Mouse (Mus musculus) fat pad, adult 2 months (tissue): ENCODE measurements around the gene Mvp.
A peak's percentile ranks its signal among the peaks of the same experiment; 100 is the strongest.

ENCODE experiments used
- DNase-seq: peaks from one replicate; pipeline ENCODE4 v3.0.0-alpha.2; 2011; ENCODE audit warnings: low read depth, low spot score; ENCODE audit errors: extremely low read depth

Gene Mvp

DNA sequence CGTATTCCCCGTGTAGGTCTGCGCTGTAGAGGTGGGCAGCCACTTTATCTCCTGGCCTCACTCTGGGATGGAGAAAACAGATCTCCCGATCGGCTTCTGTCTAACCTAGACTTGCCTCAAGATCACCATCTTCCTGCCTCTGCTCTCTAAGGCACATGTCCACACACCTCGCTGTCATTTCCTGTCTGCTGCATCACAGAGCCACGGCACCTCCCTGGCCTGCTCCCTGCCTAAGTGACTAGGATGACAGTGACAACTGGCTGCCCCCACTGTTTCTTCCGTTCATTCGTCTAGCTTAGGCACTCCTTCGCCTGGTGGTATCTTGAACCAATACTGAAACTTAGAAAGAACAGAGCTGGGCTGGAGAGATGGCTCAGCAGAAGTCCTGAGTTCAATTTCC lies 14.9 kb downstream of the Mvp start:
- no peak for DNase-seq

DNA sequence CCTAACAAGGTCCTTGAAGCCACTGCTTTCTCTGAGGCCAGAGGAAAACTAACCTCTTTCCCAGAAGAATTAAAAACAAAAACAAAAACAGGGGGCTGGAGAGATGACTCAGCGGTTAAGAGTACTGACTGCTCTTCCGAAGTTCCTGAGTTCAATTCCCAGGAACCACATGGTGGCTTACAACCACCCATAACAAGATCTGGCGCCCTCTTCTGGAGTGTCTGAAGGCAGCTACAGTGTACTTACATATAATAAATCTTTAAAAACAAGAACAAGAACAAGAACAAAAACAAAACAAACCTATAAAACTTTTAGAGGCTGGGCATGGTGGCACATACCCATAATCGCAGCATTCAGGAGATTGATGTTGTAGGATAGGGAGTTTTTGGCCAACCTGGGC lies 18.0 kb downstream of the Mvp start:
- no peak for DNase-seq

DNA sequence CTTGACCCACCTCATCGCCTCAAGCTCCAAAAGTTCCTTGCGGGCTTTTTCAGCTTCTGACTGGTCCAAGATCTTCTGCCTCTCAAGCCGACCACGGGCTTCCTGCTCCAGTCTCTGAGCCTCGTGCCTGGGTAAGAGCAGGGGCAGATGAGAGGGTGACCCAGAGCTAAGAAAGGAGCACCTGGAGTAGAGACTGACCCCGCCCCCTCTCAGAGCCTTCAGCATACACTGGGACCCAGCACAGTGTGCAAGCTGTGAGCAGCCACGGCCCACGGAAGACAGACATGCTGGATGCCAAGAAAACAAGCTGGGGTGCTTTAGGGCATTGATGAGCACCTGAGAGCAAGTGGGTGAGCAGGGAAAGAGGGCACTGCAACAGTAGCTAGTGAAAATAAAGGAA lies 25.6 kb downstream of the Mvp start:
- no peak for DNase-seq

DNA sequence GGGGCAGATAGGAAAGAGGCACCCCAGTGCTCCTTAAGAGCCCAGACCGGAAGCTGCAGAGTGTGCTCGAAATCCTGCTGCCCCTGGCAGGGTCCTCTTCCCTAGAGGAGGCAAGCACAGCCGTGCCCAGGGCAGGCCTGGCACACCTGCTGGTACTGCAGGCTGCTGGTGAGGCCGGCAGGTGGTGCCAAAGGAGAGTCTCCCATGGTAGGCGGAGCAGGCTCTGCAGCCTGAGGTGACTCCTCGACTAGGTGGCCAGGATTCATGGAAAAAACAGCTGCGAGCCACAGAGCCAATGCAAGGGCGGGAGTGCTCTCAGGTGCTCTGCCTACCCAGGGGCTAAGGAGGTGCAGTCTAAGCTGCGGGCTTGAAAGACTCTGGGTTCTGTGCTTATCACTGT lies 28.1 kb downstream of the Mvp start:
- no peak for DNase-seq

DNA sequence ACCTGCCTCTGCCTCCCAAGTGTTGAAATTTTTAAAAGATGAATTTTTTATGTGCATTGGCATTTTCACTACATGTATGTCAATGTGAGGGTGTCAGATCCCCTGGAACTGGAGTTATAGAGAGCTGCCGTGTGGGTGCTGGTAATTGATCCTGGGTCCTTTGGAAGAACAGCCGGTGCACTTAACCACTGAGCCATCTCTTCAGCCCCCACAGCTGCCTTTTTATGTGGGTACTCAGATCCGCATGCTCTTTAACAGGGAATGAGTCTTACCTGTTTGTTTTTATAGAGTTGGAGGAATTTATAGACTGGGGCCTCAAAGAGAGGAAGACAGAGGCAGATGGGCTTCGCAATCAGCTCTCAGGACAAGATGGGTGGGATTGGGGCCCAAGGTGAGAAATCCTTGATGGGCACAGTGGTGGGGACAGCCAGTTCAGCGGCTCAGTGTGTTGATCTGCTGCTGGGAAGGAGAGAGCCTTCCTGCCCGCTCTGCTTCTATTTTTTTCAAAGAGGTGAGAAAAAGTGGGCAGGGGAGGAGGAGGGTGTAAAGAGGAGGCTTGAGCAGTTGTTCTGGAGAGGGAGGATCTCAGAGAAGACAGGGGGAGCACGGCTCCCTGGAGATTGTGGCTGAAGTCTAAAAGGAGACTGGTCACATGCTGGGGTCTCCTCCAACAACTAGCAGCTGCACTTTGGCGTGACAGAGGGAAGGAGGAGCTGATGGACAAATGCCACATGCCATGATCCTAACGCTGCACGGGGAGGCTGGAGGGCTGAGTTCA lies 29.6 kb downstream of the Mvp start:
- no peak for DNase-seq

DNA sequence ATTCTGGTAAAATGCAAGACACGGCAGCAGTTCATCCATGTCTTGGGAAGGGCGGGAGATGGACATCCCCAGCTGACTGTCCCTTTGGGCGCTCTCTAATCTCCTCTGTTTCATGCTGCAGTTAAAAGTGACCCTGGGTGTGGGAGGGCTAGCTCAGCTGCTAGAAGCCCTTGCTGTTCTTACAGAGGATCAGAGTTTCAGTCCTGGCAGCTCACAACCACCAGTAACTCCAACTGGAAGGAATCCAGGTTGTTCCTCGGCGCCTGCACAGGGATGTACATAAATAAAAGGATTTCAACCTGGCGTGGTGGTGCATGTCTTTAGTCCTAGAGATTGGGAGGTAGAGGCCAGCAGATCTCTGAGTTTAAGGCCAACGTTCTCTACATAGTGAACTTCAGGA lies 31.3 kb downstream of the Mvp start:
- DNase-seq, result peak; percentile 67

DNA sequence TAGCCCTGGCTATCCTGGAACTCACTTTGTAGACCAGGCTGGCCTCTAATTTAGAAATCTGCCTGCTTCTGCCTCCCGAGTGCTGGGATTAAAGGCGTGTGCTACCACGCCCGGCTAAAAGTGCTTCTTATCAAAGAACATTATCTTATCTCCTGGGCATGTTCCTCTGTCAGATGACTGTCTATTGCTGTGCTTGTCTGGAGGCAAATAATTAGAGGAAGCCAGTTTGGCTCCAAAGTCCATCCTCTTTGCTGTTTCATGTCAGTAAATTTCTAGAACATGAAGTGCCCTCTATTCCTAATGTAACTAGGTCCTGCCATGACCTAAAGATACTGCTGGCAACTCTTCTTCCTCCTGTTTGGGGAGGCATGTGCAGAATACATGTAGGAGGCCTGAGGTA lies 32.4 kb downstream of the Mvp start:
- DNase-seq, result no peak

DNA sequence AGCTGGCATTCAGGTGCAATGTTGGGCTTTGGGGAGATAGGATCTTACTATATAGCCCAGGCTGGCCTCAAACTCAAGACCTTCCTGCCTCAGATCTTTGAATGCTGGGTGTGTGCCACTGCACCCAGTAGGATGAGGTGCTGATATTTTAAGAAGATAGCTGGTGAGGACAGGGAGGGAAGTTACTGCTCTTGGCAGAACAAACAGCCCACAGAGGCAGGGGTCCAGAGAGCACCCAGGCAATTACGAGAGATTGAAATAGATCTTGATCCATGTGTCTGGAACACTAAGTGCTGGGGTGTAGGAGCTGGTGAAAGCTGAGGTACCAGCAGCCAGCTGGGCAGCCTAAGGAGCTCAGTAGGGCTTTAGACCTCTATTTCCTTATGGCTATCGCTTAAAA lies 32.8 kb downstream of the Mvp start:
- no peak for DNase-seq

DNA sequence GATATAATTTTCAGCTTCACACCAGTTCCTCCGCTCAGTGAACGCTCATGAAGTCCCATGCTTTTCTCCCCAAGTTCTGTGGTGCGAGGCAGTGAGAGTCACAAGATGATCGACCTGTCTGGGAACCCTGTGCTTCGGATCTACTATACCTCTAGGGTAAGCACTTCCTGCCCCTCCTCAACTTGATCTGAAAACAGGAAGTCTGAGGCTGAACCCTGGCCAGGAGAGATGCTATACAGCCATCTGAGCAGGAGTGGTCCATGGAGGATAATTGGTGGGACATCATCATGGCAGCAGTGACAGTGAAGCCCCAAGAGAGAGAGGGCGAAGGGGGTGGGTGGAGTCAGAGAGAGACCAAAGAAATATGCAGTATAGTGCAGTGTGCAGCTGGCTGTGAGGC lies 35.6 kb downstream of the Mvp start:
- no peak for DNase-seq

DNA sequence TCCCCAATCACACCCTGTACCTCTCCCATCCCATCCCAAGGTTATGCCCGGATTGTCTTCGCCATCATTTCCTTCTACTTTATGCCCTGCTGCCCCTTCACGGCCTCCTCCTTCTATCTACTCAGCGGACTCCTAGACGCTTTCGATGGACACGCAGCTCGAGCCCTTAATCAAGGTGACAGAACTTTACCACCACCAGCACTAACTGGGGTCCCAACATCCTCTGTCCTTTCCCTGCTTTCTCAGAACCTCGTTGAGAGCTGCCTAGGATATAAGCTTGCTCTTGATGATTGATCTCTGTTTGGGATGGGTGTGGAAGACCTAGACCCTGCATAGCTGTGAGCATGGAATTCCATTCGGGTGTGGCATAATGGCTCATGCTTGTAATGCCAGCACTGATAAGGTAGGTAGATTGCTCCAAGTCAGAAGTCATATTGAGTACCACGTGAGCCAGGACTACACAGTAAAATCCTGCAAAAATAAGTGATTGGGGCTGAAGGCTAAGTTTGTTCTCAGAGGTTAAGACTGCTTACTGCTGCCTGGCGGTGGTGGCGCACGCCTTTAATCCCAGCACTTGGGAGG lies 37.5 kb downstream of the Mvp start:
- DNase-seq, result no peak

DNA sequence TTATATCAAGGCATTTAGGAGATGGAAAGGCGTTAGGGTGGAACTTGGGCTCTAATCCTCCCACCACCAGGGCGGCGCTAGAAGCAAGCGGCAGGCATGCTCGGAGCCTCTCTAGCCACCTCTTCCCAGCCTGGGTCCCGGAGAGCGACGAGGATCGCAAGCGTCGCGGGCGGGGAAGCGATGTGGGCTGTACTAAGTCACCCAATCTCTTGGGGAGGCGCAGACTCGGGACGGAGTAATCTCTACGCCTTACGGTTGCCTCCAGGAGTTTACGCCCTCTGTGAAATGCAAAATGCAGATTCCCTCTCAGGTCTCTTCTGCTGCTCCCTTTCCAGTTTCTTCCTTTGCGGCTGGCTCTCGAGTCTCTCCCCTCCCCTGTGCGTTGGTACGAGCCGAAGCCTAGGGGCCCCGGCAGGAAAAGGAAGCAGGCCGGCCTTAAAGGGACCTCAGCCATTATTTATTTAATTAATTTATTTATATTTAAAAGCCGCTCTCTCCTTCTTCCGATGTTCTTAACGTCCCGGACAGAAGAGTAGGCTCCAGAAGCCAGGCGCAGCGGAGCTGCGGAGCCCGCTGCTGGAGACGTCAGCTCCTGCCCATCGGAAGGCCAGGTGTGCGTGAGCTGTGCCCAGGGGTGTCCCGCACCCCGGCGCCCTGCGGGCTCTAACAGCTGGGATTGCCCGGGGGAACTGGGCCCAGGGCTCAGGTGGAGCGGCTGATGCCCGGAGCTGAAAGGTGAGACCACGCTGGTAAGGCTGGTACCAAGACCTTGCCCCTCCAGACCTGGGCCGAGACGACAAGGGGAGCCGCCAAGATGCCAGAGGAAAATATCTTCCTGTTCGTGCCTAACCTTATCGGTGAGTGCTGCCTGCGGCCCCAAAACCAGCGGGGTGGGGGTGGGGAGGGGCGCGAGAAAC lies 38.2 kb downstream of the Mvp start, which contains the start of gene Cdiptos:
Cdiptos (minus strand) TSS at position 149 of the 917 bp plus-strand sequence.
- DNase-seq, result no peak

DNA sequence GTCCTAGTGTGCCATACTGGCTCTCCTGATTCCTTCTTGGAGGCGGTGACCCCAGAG lies 38.7 kb downstream of the Mvp start, which contains the start of gene Cdipt:
Cdipt (plus strand) TSS at position 22 of the 57 bp plus-strand sequence.
- no peak for DNase-seq

DNA sequence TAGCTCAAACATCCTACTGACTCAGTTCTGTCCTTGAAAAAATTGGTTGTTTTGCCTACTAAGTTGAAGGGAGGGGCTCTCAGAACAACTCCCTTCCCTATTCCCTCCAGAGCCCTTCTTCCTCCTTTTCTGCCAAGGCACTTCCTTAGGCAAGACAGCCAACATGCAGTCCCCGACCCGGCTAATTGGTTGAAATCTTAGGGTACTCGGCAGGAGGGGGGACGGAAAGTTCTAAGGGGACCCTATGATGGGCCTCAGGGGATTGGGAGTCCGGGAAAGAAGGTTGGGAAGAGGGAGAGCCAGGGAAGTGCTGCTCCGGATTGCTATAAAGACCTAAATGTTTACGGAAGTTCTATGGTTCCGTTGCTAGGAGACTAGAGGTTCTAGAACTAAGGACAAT lies 38.9 kb downstream of the Mvp start:
- DNase-seq, result no peak

DNA sequence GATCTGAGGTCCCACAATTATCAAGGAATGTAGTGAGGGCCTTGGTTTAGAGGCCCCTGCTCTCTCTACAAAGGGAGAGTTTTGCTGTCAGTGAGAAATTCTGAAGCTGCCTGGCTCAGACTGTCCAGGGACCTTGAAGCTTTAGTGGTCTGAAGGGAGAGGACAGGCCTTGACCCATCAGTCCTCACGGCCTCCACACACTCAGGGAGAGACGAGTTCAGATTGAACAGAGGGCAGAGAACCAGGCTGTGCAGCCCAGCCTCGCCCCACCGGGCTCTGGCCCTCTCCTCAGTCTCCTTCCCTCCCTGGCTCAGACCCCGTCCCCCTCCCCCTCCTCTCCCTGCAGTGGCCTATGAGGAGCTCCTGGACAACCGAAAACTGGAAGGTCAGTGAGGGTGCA lies 47.1 kb downstream of the Mvp start:
- no peak for DNase-seq

DNA sequence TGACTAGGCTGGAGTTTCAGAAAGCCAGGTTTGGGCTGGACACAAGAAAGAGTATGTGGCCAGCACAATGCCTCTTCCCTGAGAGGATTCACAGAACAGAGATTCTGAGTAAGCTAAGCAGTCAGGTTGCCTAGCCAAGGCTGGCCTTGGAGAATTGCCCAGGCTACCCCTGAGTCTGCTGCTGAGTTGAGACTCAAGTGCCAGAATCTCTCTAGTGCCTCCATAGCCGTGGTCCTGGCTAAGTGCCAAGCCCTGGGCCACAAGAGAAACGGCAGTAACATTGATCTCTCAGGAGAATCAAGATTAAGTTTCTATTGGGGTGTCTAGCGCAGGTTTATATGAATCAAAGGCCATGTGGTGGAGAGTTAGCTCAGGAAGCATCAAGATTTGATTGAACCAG lies 48.9 kb downstream of the Mvp start:
- DNase-seq, result no peak

DNA sequence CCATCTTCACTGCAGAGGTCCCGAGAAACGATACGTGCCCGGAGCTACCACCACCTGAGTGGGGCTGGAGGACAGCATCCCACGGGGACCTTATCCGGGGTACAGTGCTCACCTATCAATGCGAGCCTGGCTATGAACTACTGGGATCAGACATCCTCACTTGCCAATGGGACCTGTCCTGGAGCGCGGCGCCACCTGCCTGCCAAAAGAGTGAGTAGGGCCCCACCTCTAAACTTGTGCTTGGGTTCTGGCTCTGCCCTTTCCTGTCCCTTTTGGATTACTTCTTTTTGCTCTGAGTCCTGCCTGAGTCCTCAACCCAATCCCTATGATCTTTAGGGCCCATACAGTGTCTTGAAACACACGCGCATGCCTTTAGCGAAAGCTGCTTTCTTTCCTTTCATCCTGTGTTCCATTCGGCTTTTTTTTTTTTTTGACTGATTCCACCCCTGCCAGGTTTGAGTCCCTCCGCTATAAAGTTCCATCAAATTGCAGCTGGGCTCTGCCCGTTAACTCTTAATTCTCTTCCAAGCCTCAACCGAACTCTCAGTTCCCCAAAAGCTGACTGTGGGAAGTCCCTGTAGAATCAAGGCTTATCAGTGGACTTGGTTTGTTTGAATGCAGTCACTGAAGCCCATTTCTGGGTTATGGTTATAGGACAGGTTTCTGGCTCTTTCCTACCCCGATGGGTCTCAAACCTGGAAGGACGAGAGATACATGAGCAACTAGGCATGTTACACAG lies 50.7 kb downstream of the Mvp start:
- no peak for DNase-seq

DNA sequence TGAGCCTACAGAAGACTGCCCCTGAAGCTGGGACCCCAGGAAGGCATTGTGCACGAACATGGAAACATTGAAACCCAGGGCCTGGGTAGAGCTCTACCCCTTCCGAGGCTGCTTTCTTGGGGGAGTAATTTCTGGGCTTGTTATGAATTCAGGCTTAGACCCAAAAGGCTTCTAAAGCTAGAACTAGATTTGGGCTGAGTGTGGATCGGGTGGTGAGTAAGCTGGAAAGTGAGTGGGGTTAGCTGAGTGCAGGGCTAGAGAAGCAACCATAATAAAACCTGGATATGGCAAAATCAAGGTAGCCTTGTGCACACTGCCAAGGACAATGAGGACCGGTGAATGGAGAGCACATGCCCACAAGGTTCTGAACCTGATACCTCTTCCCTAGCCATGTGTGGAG lies 52.5 kb downstream of the Mvp start:
- DNase-seq, result no peak

DNA sequence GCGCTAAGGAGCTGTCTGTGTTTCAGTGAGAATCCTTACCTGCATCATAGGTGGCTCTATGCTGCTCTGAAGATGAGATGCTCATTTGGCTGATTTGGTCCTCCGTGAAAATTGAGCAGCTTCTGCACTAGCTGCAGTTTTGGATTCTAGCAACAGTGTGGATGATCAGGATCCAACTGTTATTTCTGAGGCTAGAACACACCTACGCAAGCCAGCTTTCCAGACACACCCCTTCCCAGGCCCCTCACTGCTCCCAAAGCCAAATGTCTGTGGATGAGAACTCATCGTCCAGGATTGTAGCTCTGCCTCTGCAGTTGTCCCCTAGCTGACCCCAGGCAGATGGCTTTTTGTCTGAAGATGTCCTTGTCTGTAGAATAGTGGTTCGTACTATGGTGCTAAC lies 53.3 kb downstream of the Mvp start:
- no peak for DNase-seq

DNA sequence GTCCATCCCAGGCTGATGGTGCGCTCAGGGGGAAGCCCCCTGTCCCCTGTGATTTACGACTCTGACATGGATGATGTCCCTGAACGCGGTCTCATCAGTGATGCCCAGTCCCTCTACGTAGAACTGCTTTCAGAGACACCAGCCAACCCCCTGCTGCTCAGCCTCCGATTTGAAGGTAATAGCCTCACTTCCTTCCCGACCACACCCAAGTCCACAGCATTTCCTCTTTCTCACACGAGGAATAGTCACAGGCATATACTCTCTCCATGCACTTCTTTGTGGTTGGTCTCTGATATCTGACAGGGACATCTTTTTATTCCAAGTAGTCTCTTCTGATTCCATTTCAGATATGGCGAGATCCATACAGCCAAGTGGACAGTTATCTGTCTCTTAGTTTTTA lies 54.6 kb downstream of the Mvp start:
- no peak for DNase-seq

DNA sequence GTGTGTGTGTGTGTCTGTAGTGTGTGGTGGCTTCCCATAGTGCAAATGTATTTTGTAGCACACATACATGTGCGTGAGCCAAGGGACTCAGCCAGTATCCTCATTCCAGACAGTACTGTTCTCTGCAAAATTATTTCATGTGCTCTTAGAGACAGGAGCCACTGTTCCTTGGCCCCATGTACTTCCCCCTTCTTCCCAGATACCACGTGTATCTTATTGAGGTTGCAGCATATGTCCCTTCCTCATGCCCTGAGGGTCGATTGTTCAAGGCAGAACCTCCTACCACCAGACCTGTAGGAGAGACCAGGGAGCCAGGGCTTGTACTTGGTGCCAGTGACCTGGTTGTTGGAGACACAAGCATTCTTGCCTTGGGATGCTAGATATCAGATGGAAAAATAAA lies 59.3 kb downstream of the Mvp start:
- DNase-seq, result no peak

DNA sequence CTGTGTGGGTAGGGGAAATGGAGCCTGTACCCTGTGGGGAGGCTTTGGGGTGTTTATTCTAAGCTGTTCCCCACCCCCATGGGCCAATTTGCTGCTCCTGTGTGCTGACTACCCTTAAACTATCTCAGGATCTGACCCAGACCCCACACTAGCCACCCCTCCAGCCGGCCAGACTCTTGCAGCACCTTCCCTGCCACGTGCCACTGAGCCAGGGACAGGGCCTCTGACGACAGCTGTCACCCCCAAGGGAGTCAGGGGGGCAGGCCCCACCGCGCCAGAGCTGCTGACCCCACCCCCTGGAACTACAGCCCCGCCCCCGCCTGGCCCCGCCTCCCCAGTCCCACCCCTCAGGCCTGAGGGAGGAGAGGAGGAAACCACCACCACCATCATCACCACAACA lies 61.8 kb downstream of the Mvp start:
- DNase-seq, result no peak

DNA sequence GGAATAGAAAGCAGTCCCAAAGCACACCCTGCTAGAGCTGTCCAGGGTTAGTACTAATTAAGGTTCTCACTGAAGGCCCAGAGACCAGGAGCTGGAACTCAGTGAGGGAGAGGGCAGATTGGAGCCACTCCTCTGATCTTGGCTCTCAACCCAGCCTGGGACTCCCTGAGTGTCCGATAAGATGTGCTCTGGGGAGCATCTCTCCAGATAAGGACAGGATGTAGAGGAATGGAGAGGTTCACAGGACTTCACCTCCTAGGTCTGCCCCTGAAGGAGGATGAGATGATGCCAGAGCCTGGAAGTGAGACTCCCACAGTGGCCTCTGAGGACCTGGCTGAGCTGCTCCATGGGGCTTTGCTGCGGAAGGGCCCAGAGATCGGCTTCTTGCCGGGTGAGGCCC lies 62.7 kb downstream of the Mvp start:
- no peak for DNase-seq
